ENCODE assay signal across 39 mouse cellular contexts in the genomic region with DNA sequence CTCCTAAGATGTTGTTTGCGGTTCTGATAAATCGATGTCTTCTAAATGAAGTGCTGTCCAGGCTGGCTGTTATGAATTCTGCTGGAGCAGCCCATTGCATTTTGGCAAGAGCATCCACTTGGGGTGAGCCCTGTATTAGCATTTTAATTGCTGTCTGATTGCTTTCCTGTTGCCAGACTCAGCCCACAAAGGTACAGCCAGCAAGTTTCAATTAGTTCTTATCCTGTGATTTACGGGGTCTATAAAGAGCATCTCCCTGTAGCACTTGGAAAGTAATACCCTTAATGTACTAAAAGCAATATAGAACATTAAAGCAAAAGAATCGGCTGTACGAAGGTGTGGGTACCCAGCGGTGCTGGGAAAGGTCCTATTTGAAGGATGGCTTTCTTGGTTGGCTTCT. TPM values are rescaled to one million over a fixed set of nuclear protein-coding genes. Genes with fewer than 3 reads are reported as not detected.
DNase-seq lines count a peak whose midpoint lies in the region; ATAC-seq and TF ChIP-seq lines count a peak whose summit lies in the region.
"Had no signal": no experiment of that assay in that cellular context is flagged by ENCODE, and none has a peak within 500 bp of the region (broad histone marks: within the 10 kb centered on the region; RNA-seq: fewer than 3 reads in every experiment).

No protein-coding gene starts in this region.

- H3K9ac ChIP-seq in kidney, postnatal 0 days (ENCODE audit: low read depth, low read length): no peak overlapping the region
- no peak overlapping the region for H3K9ac ChIP-seq in kidney, embryonic 15.5 days
- H3K9ac ChIP-seq in neural tube, embryonic 13.5 days: no peak overlapping the region
- no peak overlapping the region for H3K9ac ChIP-seq in heart, adult 2 months (ENCODE audit: low read depth, low read length)
- H3K9ac ChIP-seq: embryonic facial prominence, embryonic 12.5 days; limb, embryonic 13.5 days; lung, embryonic 15.5 days; stomach, embryonic 15.5 days had no signal

- no peak for ATAC-seq in kidney, postnatal 0 days (replicated peaks; ENCODE audit: low FRiP score, low read depth)
- no peak for ATAC-seq in kidney, embryonic 15.5 days (replicated peaks; ENCODE audit: low FRiP score)
- ATAC-seq in neural tube, embryonic 13.5 days (ENCODE audit: low read depth): peak; percentile 87
- ATAC-seq: activated CD4-positive, CD25-positive, alpha-beta regulatory T cell, adult 4 months; forebrain, embryonic 14.5 days; intestine, postnatal 0 days had no signal

- no peak for TF ChIP-seq CTCF in kidney, postnatal 0 days (IDR thresholded peaks at IDR 0.05; ENCODE audit: low read depth)
- TF ChIP-seq CTCF in heart, adult 2 months (IDR thresholded peaks at IDR 0.05): no peak

- H3K27me3 ChIP-seq in kidney, postnatal 0 days (ENCODE audit: insufficient read depth, low read length): no peaks in the 10 kb centered on the region
- no peaks in the 10 kb centered on the region for H3K27me3 ChIP-seq in kidney, embryonic 15.5 days
- H3K27me3 ChIP-seq in neural tube, embryonic 13.5 days: no peaks in the 10 kb centered on the region
- H3K27me3 ChIP-seq in heart, adult 2 months (ENCODE audit: control insufficient read depth, insufficient read depth, low read length): no peaks in the 10 kb centered on the region
- H3K27me3 ChIP-seq: CH12.LX; embryonic facial prominence, embryonic 12.5 days; limb, embryonic 13.5 days; lung, embryonic 15.5 days; stomach, embryonic 15.5 days had no signal

- H3K4me2 ChIP-seq in kidney, postnatal 0 days (ENCODE audit: low read length): no peak overlapping the region
- no peak overlapping the region for H3K4me2 ChIP-seq in kidney, embryonic 15.5 days
- H3K4me2 ChIP-seq in neural tube, embryonic 13.5 days: no peak overlapping the region
- H3K4me2 ChIP-seq: embryonic facial prominence, embryonic 12.5 days; heart, embryonic 11.5 days; limb, embryonic 13.5 days; liver, embryonic 11.5 days; lung, embryonic 15.5 days; stomach, embryonic 15.5 days had no signal

- H3K4me1 ChIP-seq in kidney, postnatal 0 days (replicated peaks; ENCODE audit: insufficient read depth, low read length): no peaks in the 10 kb centered on the region
- H3K4me1 ChIP-seq in kidney, embryonic 15.5 days: no peaks in the 10 kb centered on the region
- H3K4me1 ChIP-seq in neural tube, embryonic 13.5 days (replicated peaks): 0 out of 2 replicates have a peak, but pooled peaks cover 8% of the 10 kb centered on the region
- H3K4me1 ChIP-seq in heart, adult 2 months (ENCODE audit: control insufficient read depth, insufficient read depth, low read length): no peaks in the 10 kb centered on the region
- H3K4me1 ChIP-seq: embryonic facial prominence, embryonic 12.5 days; limb, embryonic 13.5 days; lung, embryonic 15.5 days; midbrain, embryonic 10.5 days; stomach, embryonic 15.5 days had no signal

- DNase-seq in cerebellum, postnatal 10 days: peak; percentile 4 to 18
- DNase-seq in cerebellum, adult 11 months: no peak
- DNase-seq in kidney, postnatal 0 days (ENCODE audit: low spot score): peak; percentile 38
- DNase-seq in brain, adult 2 months (ENCODE audit: low read depth, low spot score): peak; percentile 8
- DNase-seq in heart, postnatal 25 days (ENCODE audit: low spot score): no peak
- no peak for DNase-seq in heart, adult 2 months
- DNase-seq: adrenal gland, adult 2 months; adrenal gland, postnatal 36 days; cerebellum, adult 9-10 months; embryo, embryonic 11 days; gastrocnemius, postnatal 14 days; heart, adult 11 months; kidney, postnatal 4 days; right cerebral cortex, postnatal 25 days; thymus, postnatal 36 days had no signal

- 50% methylated on average over 6 of the region's 6 CpGs for WGBS in kidney, postnatal 0 days
- WGBS in kidney, embryonic 15.5 days: 57% methylated on average over 6 of the region's 6 CpGs
- WGBS in neural tube, embryonic 13.5 days: 46% methylated on average over 6 of the region's 6 CpGs
- 83% methylated on average over 6 of the region's 6 CpGs for WGBS in heart, adult 2 months

- H3K4me3 ChIP-seq in kidney, postnatal 0 days (replicated peaks; ENCODE audit: low read depth, low read length): no peak overlapping the region
- H3K4me3 ChIP-seq in kidney, embryonic 15.5 days (replicated peaks): no peak overlapping the region
- no peak overlapping the region for H3K4me3 ChIP-seq in neural tube, embryonic 13.5 days
- no peak overlapping the region for H3K4me3 ChIP-seq in heart, adult 2 months
- H3K4me3 ChIP-seq: embryonic facial prominence, embryonic 12.5 days; limb, embryonic 13.5 days; lung, embryonic 15.5 days; midbrain, embryonic 10.5 days; stomach, embryonic 15.5 days had no signal

- TF ChIP-seq EP300 in heart, adult 2 months (IDR thresholded peaks at IDR 0.05; ENCODE audit: insufficient read depth, low read depth, low read length): no peak

- H3K27ac ChIP-seq in kidney, postnatal 0 days: no peak overlapping the region
- no peak overlapping the region for H3K27ac ChIP-seq in kidney, embryonic 15.5 days
- H3K27ac ChIP-seq in neural tube, embryonic 13.5 days (replicated peaks): peak overlapping the region; percentile 43; the same call in 1 of the 2 replicates
- H3K27ac ChIP-seq in heart, adult 2 months: no peak overlapping the region
- H3K27ac ChIP-seq: embryonic facial prominence, embryonic 12.5 days; limb, embryonic 13.5 days; lung, embryonic 15.5 days; midbrain, embryonic 10.5 days; stomach, embryonic 15.5 days had no signal

- TF ChIP-seq POLR2A in heart, adult 2 months (IDR thresholded peaks at IDR 0.05; ENCODE audit: insufficient read depth, low read depth, low read length): no peak

- intact Hi-C loops in heart, postnatal 25 days (cut with DNase I): no loop called here
- intact Hi-C loops in heart, adult 2 months (cut with DNase I): no loop called here

- no peaks in the 10 kb centered on the region for H3K9me3 ChIP-seq in kidney, postnatal 0 days (replicated peaks; ENCODE audit: low read length)
- H3K9me3 ChIP-seq in kidney, embryonic 15.5 days (replicated peaks): no peaks in the 10 kb centered on the region
- H3K9me3 ChIP-seq in neural tube, embryonic 13.5 days: no peaks in the 10 kb centered on the region
- H3K9me3 ChIP-seq: embryonic facial prominence, embryonic 12.5 days; limb, embryonic 13.5 days; lung, embryonic 15.5 days; midbrain, embryonic 10.5 days; stomach, embryonic 15.5 days had no signal

- no peaks in the 10 kb centered on the region for H3K36me3 ChIP-seq in kidney, postnatal 0 days (ENCODE audit: insufficient read depth, low read length)
- H3K36me3 ChIP-seq in kidney, embryonic 15.5 days: no peaks in the 10 kb centered on the region
- no peaks in the 10 kb centered on the region for H3K36me3 ChIP-seq in neural tube, embryonic 13.5 days
- H3K36me3 ChIP-seq in heart, adult 2 months (ENCODE audit: control insufficient read depth, insufficient read depth, low read length): no peaks in the 10 kb centered on the region
- H3K36me3 ChIP-seq: embryonic facial prominence, embryonic 12.5 days; limb, embryonic 13.5 days; lung, embryonic 15.5 days; midbrain, embryonic 10.5 days; stomach, embryonic 15.5 days had no signal

- H3K79me2 ChIP-seq in heart, adult 2 months (replicated peaks; ENCODE audit: control insufficient read depth, insufficient read depth, low read length): no peaks in the 10 kb centered on the region

RNA-seq across cellular contexts. Expression of gene Gm10220, which starts 21.7 kb away (rescaled TPM):
- not detected in 2 replicates for polyA plus RNA-seq in kidney, postnatal 0 days (2015; fragmentation: Nextera tagmentation; extraction: Ambion mirVana)
- polyA plus RNA-seq in kidney, embryonic 15.5 days (2015; fragmentation: Nextera tagmentation; extraction: Ambion mirVana): not detected in 2 replicates
- polyA plus RNA-seq in neural tube, embryonic 13.5 days (2015; fragmentation: Nextera tagmentation; extraction: Ambion mirVana): 0.12 and 0.25 TPM in 2 replicates
- not detected for total RNA-seq in heart, postnatal 25 days (2021)
- not detected for total RNA-seq in heart, adult 2 months (2021)
- polyA plus RNA-seq in heart, adult 2 months (2012; rRNA removed): not detected in 2 replicates
- total RNA-seq: adrenal gland, adult 2 months; adrenal gland, postnatal 36 days; CH12.LX; ES-E14; gastrocnemius, postnatal 14 days; layer of hippocampus, adult 8-10 months; layer of hippocampus, postnatal 25 days; left cerebral cortex, adult 8-10 months; left cerebral cortex, postnatal 36 days; megakaryocyte progenitor cell, adult 5-6 weeks; neutrophil, adult 5-6 weeks had no signal
- polyA plus RNA-seq: activated CD4-positive, CD25-positive, alpha-beta regulatory T cell, adult 4 months; adrenal gland, adult 2 months; C2C12; embryonic facial prominence, embryonic 12.5 days; forebrain, embryonic 14.5 days; heart, embryonic 11.5 days; heart, embryonic 16.5 days; intestine, postnatal 0 days; liver, embryonic 11.5 days; liver, embryonic 16.5 days; lung, embryonic 15.5 days; midbrain, embryonic 10.5 days; stomach, embryonic 15.5 days had no signal

RNA-seq across cellular contexts. Expression of gene 5031410I06Rik, which starts 37.7 kb away (rescaled TPM):
- not detected in 2 replicates for polyA plus RNA-seq in kidney, postnatal 0 days (2015; fragmentation: Nextera tagmentation; extraction: Ambion mirVana)
- polyA plus RNA-seq in kidney, embryonic 15.5 days (2015; fragmentation: Nextera tagmentation; extraction: Ambion mirVana): not detected in 2 replicates
- not detected in 2 replicates for polyA plus RNA-seq in neural tube, embryonic 13.5 days (2015; fragmentation: Nextera tagmentation; extraction: Ambion mirVana)
- total RNA-seq in heart, postnatal 25 days (2021): not detected
- total RNA-seq in heart, adult 2 months (2021): not detected
- polyA plus RNA-seq in heart, adult 2 months (2012; rRNA removed): not detected in 2 replicates
- total RNA-seq: adrenal gland, adult 2 months; adrenal gland, postnatal 36 days; CH12.LX; gastrocnemius, postnatal 14 days; layer of hippocampus, adult 8-10 months; layer of hippocampus, postnatal 25 days; left cerebral cortex, adult 8-10 months; left cerebral cortex, postnatal 36 days; megakaryocyte progenitor cell, adult 5-6 weeks; neutrophil, adult 5-6 weeks had no signal
- polyA plus RNA-seq: activated CD4-positive, CD25-positive, alpha-beta regulatory T cell, adult 4 months; adrenal gland, adult 2 months; C2C12; embryonic facial prominence, embryonic 12.5 days; forebrain, embryonic 14.5 days; heart, embryonic 11.5 days; intestine, postnatal 0 days; kidney, embryonic 14.5 days; limb, embryonic 13.5 days; liver, embryonic 16.5 days; midbrain, embryonic 10.5 days; stomach, embryonic 15.5 days had no signal

RNA-seq across cellular contexts. Expression of gene Gm10471, which starts 53.8 kb away (rescaled TPM):
- polyA plus RNA-seq in kidney, postnatal 0 days (2015; fragmentation: Nextera tagmentation; extraction: Ambion mirVana): not detected in 2 replicates
- polyA plus RNA-seq in kidney, embryonic 15.5 days (2015; fragmentation: Nextera tagmentation; extraction: Ambion mirVana): 0.06 TPM in 1 of 2 replicates, not detected in the other
- not detected in 2 replicates for polyA plus RNA-seq in neural tube, embryonic 13.5 days (2015; fragmentation: Nextera tagmentation; extraction: Ambion mirVana)
- not detected for total RNA-seq in heart, postnatal 25 days (2021)
- total RNA-seq in heart, adult 2 months (2021): not detected
- not detected in 2 replicates for polyA plus RNA-seq in heart, adult 2 months (2012; rRNA removed)
- total RNA-seq: adrenal gland, adult 2 months; adrenal gland, postnatal 36 days; CH12.LX; ES-E14; gastrocnemius, postnatal 14 days; layer of hippocampus, adult 8-10 months; layer of hippocampus, postnatal 25 days; left cerebral cortex, adult 8-10 months; left cerebral cortex, postnatal 36 days; megakaryocyte progenitor cell, adult 5-6 weeks; neutrophil, adult 5-6 weeks had no signal
- polyA plus RNA-seq: activated CD4-positive, CD25-positive, alpha-beta regulatory T cell, adult 4 months; adrenal gland, adult 2 months; C2C12; embryonic facial prominence, embryonic 12.5 days; forebrain, embryonic 14.5 days; heart, embryonic 11.5 days; heart, embryonic 16.5 days; intestine, postnatal 0 days; kidney, embryonic 14.5 days; limb, embryonic 13.5 days; liver, embryonic 11.5 days; liver, embryonic 16.5 days; lung, embryonic 15.5 days; midbrain, embryonic 10.5 days had no signal

Comparison
In these comparisons a context has a peak if more than half of its experiments do, and no peak if none do; other contexts are left out.
1. DNase-seq: peak in cerebellum, postnatal 10 days (2 of 2), kidney, postnatal 0 days (single experiment) and brain, adult 2 months (single experiment); none in cerebellum, adult 11 months (single experiment), heart, postnatal 25 days (single experiment) and heart, adult 2 months (0 of 2).